Mouse (Mus musculus): Measurements from ENCODE around the gene Nek3. TPM values are rescaled to one million over a fixed set of nuclear protein-coding genes. Genes with fewer than 3 reads are reported as not detected.

Gene Nek3
- polyA plus RNA-seq, 1 experiment from 2014 or later: 6.8 TPM

DNA sequence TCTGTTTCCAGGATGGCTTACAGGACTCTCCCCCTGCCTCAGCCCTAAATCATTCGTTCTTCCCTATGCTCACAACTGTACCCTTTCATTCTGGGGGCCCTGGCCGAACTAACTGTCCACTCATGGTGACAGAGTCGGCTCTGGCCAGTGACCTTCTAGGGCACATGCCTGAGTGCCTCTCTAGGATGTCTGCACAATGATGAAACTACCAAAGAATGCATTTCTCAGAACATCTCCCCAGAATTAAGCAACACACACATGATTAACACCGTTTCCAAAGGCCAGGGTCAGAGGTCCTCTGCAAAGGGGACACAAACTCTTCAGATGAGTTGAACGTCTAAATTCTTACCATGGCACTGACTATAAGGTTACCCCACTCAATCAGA, 31.5 kb downstream of the Nek3 start:
- DNase-seq (ENCODE audit: low spot score): no peak
- no peak overlapping the region for H3K4me3 ChIP-seq
- H3K27me3 ChIP-seq (replicated peaks; ENCODE audit: low read depth, poor library complexity, severe bottlenecking): no peaks in the 10 kb centered on the region
- no peak overlapping the region for H3K27ac ChIP-seq (replicated peaks)
- H3K36me3 ChIP-seq (replicated peaks): peaks cover 5% of the 10 kb centered on the region; the same call in 1 of the 2 replicates
- no peaks in the 10 kb centered on the region for H3K9me3 ChIP-seq
- no peaks in the 10 kb centered on the region for H3K4me1 ChIP-seq
- 87% methylated on average over 5 of the region's 5 CpGs for WGBS

DNA sequence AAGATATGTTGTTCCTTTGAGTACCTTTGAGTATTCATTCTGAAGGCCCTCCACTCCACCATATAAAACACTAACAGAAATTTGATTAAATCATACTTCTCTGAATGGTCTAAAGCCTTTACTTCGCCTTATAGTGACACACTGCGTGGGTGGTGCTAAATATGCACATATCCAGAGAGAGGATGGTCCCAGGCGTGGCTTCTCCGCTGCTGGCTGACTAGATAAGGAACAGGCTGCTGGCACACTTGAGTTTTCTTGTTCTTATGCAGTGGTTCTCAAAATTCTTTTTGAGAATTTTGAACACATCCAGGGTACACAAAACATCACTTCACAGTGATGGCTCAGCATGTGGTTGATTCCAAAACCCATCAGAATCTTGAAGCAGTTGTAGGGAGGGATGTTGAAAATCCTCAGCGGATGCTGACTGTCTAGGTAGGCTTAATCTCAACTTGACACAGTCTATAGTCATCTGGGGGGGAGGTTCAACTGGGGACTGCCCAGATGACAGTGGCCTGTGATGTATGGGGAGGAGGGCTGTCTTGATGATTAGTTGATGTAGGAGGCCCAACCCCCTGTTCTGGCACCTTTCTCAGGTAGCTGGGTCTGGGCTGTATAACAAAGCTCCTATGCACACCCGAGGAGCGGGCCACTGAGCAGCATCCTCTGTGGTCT, 32.0 kb downstream of the Nek3 start:
- no peaks in the 10 kb centered on the region for H3K4me1 ChIP-seq
- WGBS: 89% methylated on average over 7 of the region's 7 CpGs
- no peaks in the 10 kb centered on the region for H3K27me3 ChIP-seq (replicated peaks; ENCODE audit: low read depth, poor library complexity, severe bottlenecking)
- no peak overlapping the region for H3K4me3 ChIP-seq
- H3K36me3 ChIP-seq (replicated peaks): peaks cover 5% of the 10 kb centered on the region; the same call in 1 of the 2 replicates
- no peak for DNase-seq (ENCODE audit: low spot score)
- H3K9me3 ChIP-seq: no peaks in the 10 kb centered on the region
- H3K27ac ChIP-seq (replicated peaks): no peak overlapping the region

DNA sequence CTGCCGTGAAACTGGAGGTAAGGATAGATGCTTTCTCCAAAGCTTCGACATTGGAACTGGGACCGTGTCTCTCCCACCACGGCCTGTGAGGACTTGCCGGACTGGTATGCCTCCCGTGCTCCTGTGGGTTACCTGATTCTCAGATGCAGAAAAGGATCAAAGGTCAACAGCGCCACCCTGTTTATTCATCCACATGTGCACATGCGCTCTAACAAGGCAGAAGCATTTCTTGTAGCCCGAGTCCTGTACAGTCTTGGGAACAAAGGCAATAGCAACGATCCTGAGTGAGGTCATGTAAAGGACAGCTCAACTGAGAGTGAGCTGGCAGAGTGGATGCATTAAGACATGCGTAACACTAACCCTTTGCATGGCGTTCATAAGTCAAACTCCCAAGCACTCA, 34.2 kb downstream of the Nek3 start:
- H3K36me3 ChIP-seq (replicated peaks): peaks cover 20% of the 10 kb centered on the region
- H3K27me3 ChIP-seq (replicated peaks; ENCODE audit: low read depth, poor library complexity, severe bottlenecking): no peaks in the 10 kb centered on the region
- H3K4me1 ChIP-seq: no peaks in the 10 kb centered on the region
- no peaks in the 10 kb centered on the region for H3K9me3 ChIP-seq
- peak; percentile 13 for DNase-seq (ENCODE audit: low spot score)
- 82% methylated on average over 12 of the region's 12 CpGs for WGBS
- no peak overlapping the region for H3K4me3 ChIP-seq
- no peak overlapping the region for H3K27ac ChIP-seq (replicated peaks)

DNA sequence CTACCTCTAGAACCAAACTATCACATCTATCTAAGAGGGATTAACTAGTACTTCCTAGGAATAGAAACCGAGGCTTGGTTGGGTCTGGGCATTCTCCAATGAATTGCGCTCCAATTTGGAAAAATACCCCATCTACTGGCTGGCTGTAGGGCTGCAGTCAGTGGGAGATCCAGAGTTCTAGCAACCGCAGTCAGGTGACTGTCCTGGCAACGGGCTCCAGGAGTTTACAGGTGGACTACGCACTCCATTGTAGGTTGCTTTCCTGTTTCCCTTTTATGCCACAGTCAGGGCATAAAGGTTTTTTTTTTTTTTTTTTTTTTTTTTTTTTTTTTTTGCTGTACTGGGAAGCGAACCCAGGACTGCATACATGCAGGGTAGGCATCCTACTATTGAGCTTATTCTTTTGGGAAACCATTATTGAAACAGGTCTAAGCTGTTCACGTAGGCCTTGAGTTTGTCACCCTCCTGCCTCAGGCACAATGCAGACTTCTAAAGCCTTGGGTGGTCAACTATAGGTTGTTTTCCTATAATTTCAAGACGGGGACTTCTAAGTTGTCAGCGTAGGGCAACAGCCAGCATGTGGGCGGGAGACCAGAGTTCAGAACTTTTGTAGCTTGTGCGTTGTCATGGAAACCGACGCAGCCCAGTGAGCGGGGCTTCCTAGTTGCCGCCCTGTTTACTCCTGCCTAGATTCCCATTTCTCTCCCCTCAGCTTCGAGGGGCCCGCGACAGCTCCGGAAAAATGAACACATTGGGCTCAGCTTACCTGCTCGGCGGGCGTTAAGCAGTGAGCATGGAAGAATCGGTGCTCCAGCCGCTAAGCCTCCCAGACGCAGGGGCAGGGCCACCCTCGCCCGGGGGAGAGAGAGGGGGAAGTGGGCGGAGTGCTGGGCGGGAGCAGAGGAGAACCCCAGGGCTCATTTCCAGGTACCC, 41.7 kb downstream of the Nek3 start, which contains the start of gene Nek5:
Gene Nek5, minus strand, starts transcription at position 834 of the 933 bp plus-strand sequence.
- no peaks in the 10 kb centered on the region for H3K9me3 ChIP-seq
- 1% methylated on average over 29 of the region's 29 CpGs for WGBS
- peak; percentile 74 for DNase-seq (ENCODE audit: low spot score)
- H3K27ac ChIP-seq (replicated peaks): no peak within 1 kb of the TSS
- peaks cover 9% of the 10 kb centered on the region for H3K4me1 ChIP-seq
- peak within 1 kb of the TSS; percentile 64 for H3K4me3 ChIP-seq
- 0 out of 2 replicates have a peak, but pooled peaks cover 9% of the 10 kb centered on the region for H3K27me3 ChIP-seq (replicated peaks; ENCODE audit: low read depth, poor library complexity, severe bottlenecking)
- H3K36me3 ChIP-seq (replicated peaks): peaks cover 16% of the 10 kb centered on the region

GRCm38 (mm10) chr8:22107020-22107419, 59.2 kb downstream of the Nek3 start:
- H3K4me1 ChIP-seq: no peaks in the 10 kb centered on the region
- H3K4me3 ChIP-seq: no peak overlapping the region
- H3K36me3 ChIP-seq (replicated peaks): no peaks in the 10 kb centered on the region
- H3K27ac ChIP-seq (replicated peaks): no peak overlapping the region
- WGBS: 75% methylated on average over 4 of the region's 4 CpGs
- no peaks in the 10 kb centered on the region for H3K27me3 ChIP-seq (replicated peaks; ENCODE audit: low read depth, poor library complexity, severe bottlenecking)
- H3K9me3 ChIP-seq: no peaks in the 10 kb centered on the region
- DNase-seq (ENCODE audit: low spot score): no peak

GRCm38 (mm10) chr8:22091568-22091967, 74.7 kb downstream of the Nek3 start:
- DNase-seq (ENCODE audit: low spot score): peak; percentile 22

DNA sequence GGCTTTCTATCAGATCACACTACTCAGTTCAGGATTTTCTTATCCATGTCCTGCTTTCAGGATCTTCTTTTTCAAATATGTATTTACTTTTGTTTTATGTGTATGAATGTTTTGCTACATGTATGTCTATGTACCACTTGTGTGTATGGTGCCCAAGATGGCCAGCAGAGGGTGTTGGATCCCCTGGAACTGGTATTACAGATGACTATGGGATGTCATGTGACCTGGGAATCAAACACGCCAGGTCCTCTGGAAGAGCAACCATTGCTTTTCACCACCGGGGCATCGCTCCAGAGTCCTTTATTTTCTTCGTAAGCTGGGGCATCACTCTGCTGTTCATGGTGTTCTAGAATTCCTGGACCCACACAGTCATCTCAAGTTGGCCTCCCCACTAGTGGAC, 77.0 kb downstream of the Nek3 start:
- no peak overlapping the region for H3K27ac ChIP-seq (replicated peaks)
- no peak overlapping the region for H3K4me3 ChIP-seq
- WGBS: 93% methylated on average over 4 of the region's 4 CpGs
- no peak for DNase-seq (ENCODE audit: low spot score)
- no peaks in the 10 kb centered on the region for H3K27me3 ChIP-seq (replicated peaks; ENCODE audit: low read depth, poor library complexity, severe bottlenecking)
- H3K36me3 ChIP-seq (replicated peaks): no peaks in the 10 kb centered on the region
- no peaks in the 10 kb centered on the region for H3K4me1 ChIP-seq
- no peaks in the 10 kb centered on the region for H3K9me3 ChIP-seq

More at GRCm38 (mm10) chr8:22091568-22091967, 74.7 kb downstream of the Nek3 start:
- H3K4me1 ChIP-seq: no peaks in the 10 kb centered on the region
- H3K9me3 ChIP-seq: no peaks in the 10 kb centered on the region
- H3K27me3 ChIP-seq (replicated peaks; ENCODE audit: low read depth, poor library complexity, severe bottlenecking): no peaks in the 10 kb centered on the region
- no peak overlapping the region for H3K4me3 ChIP-seq
- no peaks in the 10 kb centered on the region for H3K36me3 ChIP-seq (replicated peaks)
- no peak overlapping the region for H3K27ac ChIP-seq (replicated peaks)
- 54% methylated on average over 8 of the region's 8 CpGs for WGBS

DNA sequence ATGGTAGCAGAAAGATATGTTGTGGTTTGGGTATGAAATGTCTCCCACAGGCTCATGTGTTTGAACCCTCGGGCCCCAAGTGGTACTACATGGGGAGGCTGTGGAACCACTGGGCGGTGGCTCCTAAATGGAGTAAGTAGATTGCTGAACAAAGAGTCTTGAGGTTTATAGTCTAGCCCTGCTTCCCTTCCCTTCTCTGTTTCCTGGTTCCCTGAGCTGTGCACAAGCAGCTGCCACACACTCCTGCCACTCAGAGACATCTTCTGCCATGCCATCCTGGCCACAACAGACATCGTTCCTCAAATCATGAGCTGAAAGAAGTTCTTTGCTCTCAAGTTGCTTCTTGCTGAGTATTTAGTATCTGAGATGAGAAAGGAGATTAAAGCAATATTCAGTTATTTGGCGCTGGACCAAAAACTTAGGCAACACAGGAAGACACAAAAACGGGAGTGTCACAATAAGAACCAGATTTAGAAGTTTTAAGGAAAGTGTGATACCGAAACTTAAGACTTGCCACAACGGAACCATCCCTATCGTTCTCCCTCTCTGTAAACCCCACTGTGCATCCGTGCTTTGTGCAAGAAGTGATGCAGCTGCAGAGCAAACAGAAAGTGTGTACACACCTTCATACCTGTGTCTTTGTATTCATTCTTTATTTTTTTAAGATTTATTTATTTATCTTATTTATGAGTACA, 86.8 kb downstream of the Nek3 start:
- DNase-seq (ENCODE audit: low spot score): no peak
- 86% methylated on average over 9 of the region's 9 CpGs for WGBS
- no peaks in the 10 kb centered on the region for H3K36me3 ChIP-seq (replicated peaks)
- H3K27ac ChIP-seq (replicated peaks): no peak overlapping the region
- no peak overlapping the region for H3K4me3 ChIP-seq
- H3K9me3 ChIP-seq: no peaks in the 10 kb centered on the region
- no peaks in the 10 kb centered on the region for H3K27me3 ChIP-seq (replicated peaks; ENCODE audit: low read depth, poor library complexity, severe bottlenecking)
- no peaks in the 10 kb centered on the region for H3K4me1 ChIP-seq

Other genes with a start within 250 kb of the Nek3 start
- not detected in 2 replicates for gene Defb15, start 233.7 kb downstream of the Nek3 start, polyA plus RNA-seq (2016; fragmentation: Nextera tagmentation; extraction: Ambion mirVana)
- not detected in 2 replicates for gene Defb35, start 228.1 kb downstream of the Nek3 start, polyA plus RNA-seq (2016; fragmentation: Nextera tagmentation; extraction: Ambion mirVana)
- not detected in 2 replicates for gene Defb13, start 219.7 kb downstream of the Nek3 start, polyA plus RNA-seq (2016; fragmentation: Nextera tagmentation; extraction: Ambion mirVana)
- gene Fam90a1a, start 207.7 kb downstream of the Nek3 start, polyA plus RNA-seq (2016; fragmentation: Nextera tagmentation; extraction: Ambion mirVana): not detected in 2 replicates
- not detected in 2 replicates for gene Ccdc70, start 196.7 kb downstream of the Nek3 start, polyA plus RNA-seq (2016; fragmentation: Nextera tagmentation; extraction: Ambion mirVana)
- gene Atp7b, start 106.1 kb downstream of the Nek3 start, polyA plus RNA-seq (2016; fragmentation: Nextera tagmentation; extraction: Ambion mirVana): 1.9 and 2.1 TPM in 2 replicates
- gene Alg11, start 105.7 kb downstream of the Nek3 start, polyA plus RNA-seq (2016; fragmentation: Nextera tagmentation; extraction: Ambion mirVana): 41.7 and 45.1 TPM in 2 replicates
- gene Nek5, start 41.4 kb downstream of the Nek3 start, polyA plus RNA-seq (2016; fragmentation: Nextera tagmentation; extraction: Ambion mirVana): 0.15 TPM in 1 of 2 replicates, not detected in the other
- gene Ckap2, start 19.4 kb upstream of the Nek3 start, polyA plus RNA-seq (2016; fragmentation: Nextera tagmentation; extraction: Ambion mirVana): 48.6 and 51.9 TPM in 2 replicates
- gene Vps36, start 26.4 kb upstream of the Nek3 start, polyA plus RNA-seq (2016; fragmentation: Nextera tagmentation; extraction: Ambion mirVana): 41.7 and 44.5 TPM in 2 replicates
- 9.8 and 10.5 TPM in 2 replicates for gene Thsd1, start 60.9 kb upstream of the Nek3 start, polyA plus RNA-seq (2016; fragmentation: Nextera tagmentation; extraction: Ambion mirVana)
- gene Tpte, start 117.0 kb upstream of the Nek3 start, polyA plus RNA-seq (2016; fragmentation: Nextera tagmentation; extraction: Ambion mirVana): not detected in 2 replicates
- 16.3 and 18.0 TPM in 2 replicates for gene Slc25a15, start 232.2 kb upstream of the Nek3 start, polyA plus RNA-seq (2016; fragmentation: Nextera tagmentation; extraction: Ambion mirVana)
- 42.4 and 43.2 TPM in 2 replicates for gene Mrps31, start 244.9 kb upstream of the Nek3 start, polyA plus RNA-seq (2016; fragmentation: Nextera tagmentation; extraction: Ambion mirVana)

Data from embryonic facial prominence, embryonic 10.5 days (tissue).